Mouse (Mus musculus): ENCODE measurements around the gene Catsperd.

- no peak for TF ChIP-seq CTCF (IDR thresholded peaks at IDR 0.05; ENCODE audit: low read depth, low read length)
- no peak for TF ChIP-seq POLR2A (IDR thresholded peaks at IDR 0.05; ENCODE audit: borderline replicate concordance, low read depth, low read length)
Observed at GRCm38 (mm10) chr17:56673647-56674416, 45.9 kb downstream of the Catsperd start.
